Mouse (Mus musculus): ENCODE measurements around the gene Pet100. TPM values are rescaled to one million over a fixed set of nuclear protein-coding genes. Genes with fewer than 3 reads are reported as not detected.

Gene Pet100
- total and polyA plus RNA-seq, 2 experiments from 2014 or later, result 14.4 to 121 TPM

GRCm38 (mm10) chr8:3656725-3657381 is 35.5 kb downstream of the Pet100 start:
- TF ChIP-seq EP300 (IDR thresholded peaks at IDR 0.05; ENCODE audit: low read depth), result no peak
- no peak for TF ChIP-seq CTCF (IDR thresholded peaks at IDR 0.05; ENCODE audit: low read depth)
- DNase-seq (ENCODE audit: low spot score) (no peak), ATAC-seq (ENCODE audit: insufficient read depth, low read depth) (no peak)

DNA sequence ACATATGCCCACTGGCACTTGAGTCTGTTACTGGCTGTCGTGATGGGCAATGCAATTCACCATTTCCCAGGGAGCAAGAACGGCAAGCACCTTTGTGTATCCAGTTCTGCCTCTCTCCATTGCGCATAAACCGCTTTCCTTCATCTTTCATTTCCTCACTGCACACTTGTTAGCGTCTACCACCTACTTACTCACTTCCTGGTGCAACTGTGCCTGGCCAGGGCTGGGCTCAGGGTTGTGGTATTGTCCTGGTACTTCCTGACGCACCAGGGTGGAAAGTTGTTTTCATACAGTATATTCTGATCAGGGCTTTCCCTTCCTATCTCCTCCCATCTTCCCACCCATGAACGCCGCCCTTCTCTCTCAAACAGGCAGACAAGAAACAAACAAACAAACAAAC is 39.5 kb downstream of the Pet100 start:
- H3K36me3 ChIP-seq (replicated peaks; ENCODE audit: control insufficient read depth, insufficient read depth, low read length), result no peaks in the 10 kb centered on the region
- TF ChIP-seq CTCF (IDR thresholded peaks at IDR 0.05; ENCODE audit: low read depth), result no peak
- no peak overlapping the region for H3K4me3 ChIP-seq (ENCODE audit: low read depth, low read length)
- H3K27me3 ChIP-seq (ENCODE audit: control insufficient read depth, insufficient read depth, low read length), result no peaks in the 10 kb centered on the region
- WGBS, result 69% methylated on average over 8 of the region's 8 CpGs
- H3K27ac ChIP-seq (ENCODE audit: low read depth), result no peak overlapping the region
- no peak overlapping the region for H3K4me2 ChIP-seq (ENCODE audit: low read depth, low read length)
- DNase-seq (ENCODE audit: low spot score) (no peak), ATAC-seq (ENCODE audit: insufficient read depth, low read depth) (no peak)
- H3K9ac ChIP-seq (replicated peaks; ENCODE audit: low read depth, low read length), result no peak overlapping the region
- no peaks in the 10 kb centered on the region for H3K4me1 ChIP-seq (ENCODE audit: control insufficient read depth, insufficient read depth)
- no peaks in the 10 kb centered on the region for H3K9me3 ChIP-seq (replicated peaks; ENCODE audit: control insufficient read depth, low read length)

More at GRCm38 (mm10) chr8:3656725-3657381, 35.5 kb downstream of the Pet100 start:
- Histone ChIP-seq H3K9ac (replicated peaks; ENCODE audit: low read depth, low read length) (no peak overlapping the region), H3K27ac (ENCODE audit: low read depth) (no peak overlapping the region), H3K4me1 (ENCODE audit: control insufficient read depth, insufficient read depth) (no peaks in the 10 kb centered on the region), H3K4me2 (ENCODE audit: low read depth, low read length) (no peak overlapping the region), H3K27me3 (ENCODE audit: control insufficient read depth, insufficient read depth, low read length) (no peaks in the 10 kb centered on the region), H3K4me3 (ENCODE audit: low read depth, low read length) (no peak overlapping the region), H3K36me3 (replicated peaks; ENCODE audit: control insufficient read depth, insufficient read depth, low read length) (no peaks in the 10 kb centered on the region), H3K9me3 (replicated peaks; ENCODE audit: control insufficient read depth, low read length) (no peaks in the 10 kb centered on the region)
- WGBS, result 27% methylated on average over 7 of the region's 7 CpGs

DNA sequence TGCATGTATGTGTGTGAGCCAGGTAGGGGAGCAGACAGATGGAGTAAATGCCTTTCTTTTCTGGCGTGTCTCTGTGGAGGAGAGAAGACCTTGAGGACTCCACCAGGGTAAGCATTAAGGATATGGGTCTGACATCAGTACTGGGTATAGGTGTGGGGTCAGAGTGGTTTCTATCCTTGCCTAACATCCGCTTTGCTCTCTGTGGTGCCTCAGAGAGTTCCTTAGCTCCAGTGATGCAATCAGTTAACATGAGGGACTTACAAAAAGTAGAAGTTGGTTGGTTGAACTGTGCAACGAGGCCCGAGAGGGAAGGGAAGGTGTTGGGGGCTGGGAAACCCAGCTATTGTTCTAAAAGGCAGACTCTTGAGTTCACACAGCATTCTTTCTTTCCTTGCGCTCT is 43.1 kb downstream of the Pet100 start:
- WGBS, result 56% methylated on average over 5 of the region's 5 CpGs
- TF ChIP-seq EP300 (IDR thresholded peaks at IDR 0.05; ENCODE audit: low read depth) (no peak), CTCF (IDR thresholded peaks at IDR 0.05; ENCODE audit: low read depth) (no peak)
- no peaks in the 10 kb centered on the region for H3K27me3 ChIP-seq (ENCODE audit: control insufficient read depth, insufficient read depth, low read length)

GRCm38 (mm10) chr8:3665507-3665906 is 44.2 kb downstream of the Pet100 start, which contains the start of gene Mcemp1:
Gene Mcemp1, plus strand, starts transcription at chr8:3665754.
- Histone ChIP-seq H3K27ac (ENCODE audit: low read depth) (no peak within 1 kb of the TSS), H3K4me1 (ENCODE audit: control insufficient read depth, insufficient read depth) (no peaks in the 10 kb centered on the region), H3K4me2 (ENCODE audit: low read depth, low read length) (no peak within 1 kb of the TSS), H3K27me3 (ENCODE audit: control insufficient read depth, insufficient read depth, low read length) (no peaks in the 10 kb centered on the region), H3K9me3 (replicated peaks; ENCODE audit: control insufficient read depth, low read length) (no peaks in the 10 kb centered on the region), H3K9ac (replicated peaks; ENCODE audit: low read depth, low read length) (no peak within 1 kb of the TSS), H3K4me3 (ENCODE audit: low read depth, low read length) (no peak within 1 kb of the TSS), H3K36me3 (replicated peaks; ENCODE audit: control insufficient read depth, insufficient read depth, low read length) (no peaks in the 10 kb centered on the region)
- DNase-seq (ENCODE audit: low spot score) (no peak), ATAC-seq (ENCODE audit: insufficient read depth, low read depth) (no peak)
- no peak for TF ChIP-seq EP300 (IDR thresholded peaks at IDR 0.05; ENCODE audit: low read depth)
- no peak for TF ChIP-seq CTCF (IDR thresholded peaks at IDR 0.05; ENCODE audit: low read depth)
- WGBS, result 52% methylated on average over 6 of the region's 6 CpGs

More for the DNA sequence above, 43.1 kb downstream of the Pet100 start:
- ATAC-seq (ENCODE audit: insufficient read depth, low read depth) (no peak), DNase-seq (ENCODE audit: low spot score) (no peak)
- Histone ChIP-seq H3K4me1 (ENCODE audit: control insufficient read depth, insufficient read depth) (no peaks in the 10 kb centered on the region), H3K9ac (replicated peaks; ENCODE audit: low read depth, low read length) (no peak overlapping the region), H3K9me3 (replicated peaks; ENCODE audit: control insufficient read depth, low read length) (no peaks in the 10 kb centered on the region), H3K4me3 (ENCODE audit: low read depth, low read length) (no peak overlapping the region), H3K36me3 (replicated peaks; ENCODE audit: control insufficient read depth, insufficient read depth, low read length) (no peaks in the 10 kb centered on the region), H3K27ac (ENCODE audit: low read depth) (no peak overlapping the region), H3K4me2 (ENCODE audit: low read depth, low read length) (no peak overlapping the region)

DNA sequence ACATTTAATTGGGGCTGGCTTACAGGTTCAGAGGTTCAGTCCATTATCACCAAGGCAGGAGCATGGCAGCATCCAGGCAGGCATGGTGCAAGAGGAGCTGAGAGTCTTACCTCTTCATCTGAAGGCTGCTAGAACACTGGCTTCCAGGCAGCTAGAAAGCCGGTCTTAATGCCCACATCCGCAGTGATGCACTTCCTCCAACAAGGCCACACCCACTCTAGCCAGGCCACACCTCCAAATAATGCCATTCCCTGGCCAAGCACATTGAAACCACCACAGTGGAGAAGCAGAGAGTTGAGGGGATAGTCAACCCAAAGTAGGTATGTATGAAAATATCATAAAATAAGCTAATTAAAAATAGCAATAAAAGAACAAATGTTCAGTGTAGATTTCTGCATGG is 49.0 kb downstream of the Pet100 start:
- DNase-seq (ENCODE audit: low spot score) (no peak), ATAC-seq (ENCODE audit: insufficient read depth, low read depth) (no peak)
- H3K4me1 ChIP-seq (ENCODE audit: control insufficient read depth, insufficient read depth), result no peaks in the 10 kb centered on the region
- H3K9me3 ChIP-seq (replicated peaks; ENCODE audit: control insufficient read depth, low read length), result no peaks in the 10 kb centered on the region
- no peak overlapping the region for H3K4me3 ChIP-seq (ENCODE audit: low read depth, low read length)
- no peaks in the 10 kb centered on the region for H3K27me3 ChIP-seq (ENCODE audit: control insufficient read depth, insufficient read depth, low read length)
- no peak overlapping the region for H3K9ac ChIP-seq (replicated peaks; ENCODE audit: low read depth, low read length)
- no peaks in the 10 kb centered on the region for H3K36me3 ChIP-seq (replicated peaks; ENCODE audit: control insufficient read depth, insufficient read depth, low read length)
- H3K27ac ChIP-seq (ENCODE audit: low read depth), result no peak overlapping the region
- WGBS, result 74% methylated on average over 2 of the region's 2 CpGs
- TF ChIP-seq CTCF (IDR thresholded peaks at IDR 0.05; ENCODE audit: low read depth) (no peak), EP300 (IDR thresholded peaks at IDR 0.05; ENCODE audit: low read depth) (no peak)
- H3K4me2 ChIP-seq (ENCODE audit: low read depth, low read length), result no peak overlapping the region

GRCm38 (mm10) chr8:3671980-3672491 is 50.7 kb downstream of the Pet100 start, which contains the start of gene Fcor:
Gene Fcor, minus strand, starts transcription at chr8:3672362.
- Histone ChIP-seq H3K9me3 (replicated peaks; ENCODE audit: control insufficient read depth, low read length) (no peaks in the 10 kb centered on the region), H3K9ac (replicated peaks; ENCODE audit: low read depth, low read length) (peak within 1 kb of the TSS; percentile 45; the same call in 1 of the 2 replicates), H3K4me1 (ENCODE audit: control insufficient read depth, insufficient read depth) (no peaks in the 10 kb centered on the region), H3K4me2 (ENCODE audit: low read depth, low read length) (peak within 1 kb of the TSS; percentile 71), H3K27ac (ENCODE audit: low read depth) (no peak within 1 kb of the TSS), H3K4me3 (ENCODE audit: low read depth, low read length) (peak within 1 kb of the TSS; percentile 51), H3K27me3 (ENCODE audit: control insufficient read depth, insufficient read depth, low read length) (no peaks in the 10 kb centered on the region), H3K36me3 (replicated peaks; ENCODE audit: control insufficient read depth, insufficient read depth, low read length) (no peaks in the 10 kb centered on the region)
- WGBS, result under 1% methylated on average over 23 of the region's 23 CpGs
- TF ChIP-seq CTCF (IDR thresholded peaks at IDR 0.05; ENCODE audit: low read depth), result peak; percentile 79
- TF ChIP-seq EP300 (IDR thresholded peaks at IDR 0.05; ENCODE audit: low read depth), result no peak
- ATAC-seq (ENCODE audit: insufficient read depth, low read depth) (peak; percentile 61), DNase-seq (ENCODE audit: low spot score) (peak; percentile 75)
